ENCODE assay signal across 16 mouse cellular contexts in genomic region chr3:137155043-137155404, GRCm38 (mm10).
"Had no signal": no experiment of that assay in that cellular context is flagged by ENCODE, and none has a peak within 500 bp of the region (broad histone marks: within the 10 kb centered on the region; RNA-seq: fewer than 3 reads in every experiment).

No protein-coding gene starts in this region.

- ATAC-seq: intestine, postnatal 0 days; lung, postnatal 0 days had no signal

- H3K4me1 ChIP-seq: limb, embryonic 10.5 days; liver, embryonic 15.5 days; stomach, embryonic 15.5 days had no signal

- H3K27ac ChIP-seq: left cerebral cortex, adult 2 months; limb, embryonic 10.5 days; liver, embryonic 15.5 days; stomach, embryonic 15.5 days had no signal

- H3K9me3 ChIP-seq: limb, embryonic 10.5 days; liver, embryonic 15.5 days; midbrain, embryonic 12.5 days; neural tube, embryonic 12.5 days; stomach, embryonic 15.5 days had no signal

- H3K4me3 ChIP-seq: left cerebral cortex, adult 2 months; limb, embryonic 10.5 days; liver, embryonic 15.5 days; midbrain, embryonic 12.5 days; neural tube, embryonic 12.5 days; stomach, embryonic 15.5 days had no signal

- DNase-seq: kidney, adult 8-10 months; kidney, postnatal 25 days; lung, adult 2 months; lung, postnatal 4 days; right cerebral cortex, postnatal 14 days; thymus, adult 2 months; thymus, postnatal 25 days had no signal

- H3K9ac ChIP-seq: liver, embryonic 15.5 days; midbrain, embryonic 12.5 days; neural tube, embryonic 12.5 days; stomach, embryonic 15.5 days had no signal

- H3K27me3 ChIP-seq: liver, embryonic 15.5 days; midbrain, embryonic 12.5 days; neural tube, embryonic 12.5 days; stomach, embryonic 15.5 days had no signal

- H3K4me2 ChIP-seq: liver, embryonic 11.5 days; liver, embryonic 15.5 days; midbrain, embryonic 12.5 days; neural tube, embryonic 12.5 days; stomach, embryonic 15.5 days had no signal

- H3K36me3 ChIP-seq: limb, embryonic 10.5 days; liver, embryonic 15.5 days; midbrain, embryonic 12.5 days; neural tube, embryonic 12.5 days; stomach, embryonic 15.5 days had no signal
